Mouse (Mus musculus): ENCODE results near the gene Ssty1.
"Not testable (repeated sequence)": the region's sequence is repeated elsewhere in the genome, so short reads cannot be mapped to it uniquely, and the experiment has no call there.

The Ssty1 gene

DNA sequence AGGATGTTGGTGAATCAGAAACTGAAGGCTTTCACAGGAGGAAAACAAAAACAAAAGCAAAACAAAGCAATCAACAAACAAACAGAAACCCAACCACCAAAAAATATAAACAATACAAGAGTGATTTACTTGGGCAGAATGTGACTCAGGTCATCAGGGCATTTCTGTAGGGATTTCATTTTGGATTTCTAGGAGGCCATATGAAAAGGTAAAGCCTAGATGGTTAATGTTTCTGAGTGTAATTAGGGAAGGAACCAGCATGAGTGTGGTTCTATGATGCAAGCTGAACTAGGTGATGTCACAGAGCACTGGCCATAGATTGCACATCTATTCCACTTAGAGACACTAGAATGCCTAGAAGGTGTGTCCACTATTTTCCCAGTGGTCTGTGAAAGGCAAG lies at the start of gene Ssty1:
Ssty1 (plus strand) TSS at position 301 of the 400 bp plus-strand sequence.
- not testable (repeated sequence) for DNase-seq (ENCODE audit: low spot score)

DNA sequence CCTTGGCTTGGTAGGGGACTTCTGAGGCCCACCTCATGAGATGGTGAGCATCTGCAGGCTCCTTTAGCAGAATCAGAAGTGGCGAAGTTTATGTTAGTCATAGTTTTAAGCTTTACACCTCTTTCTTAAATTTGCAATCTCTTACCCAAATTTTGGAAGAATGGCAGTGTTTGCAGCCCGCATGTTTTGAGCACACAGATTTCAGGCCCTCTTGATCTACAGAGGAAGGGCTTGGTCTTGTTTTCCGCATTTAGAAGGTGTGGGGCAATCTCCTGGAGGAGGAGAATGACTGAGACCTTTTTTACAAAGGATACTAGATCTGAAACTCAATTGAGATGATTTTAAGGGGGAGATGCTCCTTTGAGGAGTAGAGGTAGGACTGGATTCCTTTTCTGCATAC lies 27.2 kb upstream of the Ssty1 start, which contains the start of gene Gm21764:
Gm21764 (minus strand) TSS at position 101 of the 400 bp plus-strand sequence.
- not testable (repeated sequence) for DNase-seq (ENCODE audit: low spot score)

All from adipocyte (in vitro differentiated cells).